Mouse (Mus musculus) kidney, adult 18-20 months (tissue): ENCODE results near the gene Scube1.

ENCODE experiments used
- DNase-seq: peaks from one replicate; pipeline ENCODE4 v3.0.0; 2021

The Scube1 gene

GRCm38 (mm10) chr15:83724886-83725269 is at the start of gene Scube1:
Scube1 (minus strand) TSS chr15:83725021.
- peak; percentile 88 for DNase-seq

GRCm38 (mm10) chr15:83772953-83773352 is 48.1 kb upstream of the Scube1 start:
- peak; percentile 6 for DNase-seq

- peak; percentile 19 for DNase-seq
Observed at GRCm38 (mm10) chr15:83772460-83772859, 47.6 kb upstream of the Scube1 start.

GRCm38 (mm10) chr15:83771346-83772053 is 46.7 kb upstream of the Scube1 start:
- no peak for DNase-seq

GRCm38 (mm10) chr15:83765388-83766029 is 40.7 kb upstream of the Scube1 start:
- no peak for DNase-seq

GRCm38 (mm10) chr15:83761512-83761911 is 36.7 kb upstream of the Scube1 start:
- DNase-seq = no peak

GRCm38 (mm10) chr15:83760683-83761082 is 35.9 kb upstream of the Scube1 start:
- peak; percentile 34 for DNase-seq

GRCm38 (mm10) chr15:83758958-83759357 is 34.1 kb upstream of the Scube1 start:
- no peak for DNase-seq

GRCm38 (mm10) chr15:83756742-83757141 is 31.9 kb upstream of the Scube1 start:
- DNase-seq = no peak

GRCm38 (mm10) chr15:83749436-83749835 is 24.6 kb upstream of the Scube1 start:
- no peak for DNase-seq

GRCm38 (mm10) chr15:83748986-83749385 is 24.2 kb upstream of the Scube1 start:
- DNase-seq = no peak

GRCm38 (mm10) chr15:83746311-83746710 is 21.5 kb upstream of the Scube1 start:
- DNase-seq = no peak

- DNase-seq = no peak
Observed at GRCm38 (mm10) chr15:83742018-83742417, 17.2 kb upstream of the Scube1 start.

GRCm38 (mm10) chr15:83740676-83741422 is 16.0 kb upstream of the Scube1 start:
- no peak for DNase-seq

GRCm38 (mm10) chr15:83727626-83728025 is 2.8 kb upstream of the Scube1 start:
- peak; percentile 62 for DNase-seq

GRCm38 (mm10) chr15:83726741-83727140 is 1.9 kb upstream of the Scube1 start:
- no peak for DNase-seq

- DNase-seq = no peak
Observed at GRCm38 (mm10) chr15:83725556-83726200, 857 bp upstream of the Scube1 start.

- DNase-seq = no peak
Observed at GRCm38 (mm10) chr15:83724160-83724885, 498 bp downstream of the Scube1 start.

- no peak for DNase-seq
Observed at GRCm38 (mm10) chr15:83715582-83716228, 9.1 kb downstream of the Scube1 start.

GRCm38 (mm10) chr15:83712798-83713197 is 12.0 kb downstream of the Scube1 start:
- no peak for DNase-seq

GRCm38 (mm10) chr15:83712361-83712760 is 12.5 kb downstream of the Scube1 start:
- DNase-seq = no peak
